Mouse (Mus musculus): ENCODE measurements at regions not wholly inside any gene's neighbourhood (a gene's known extent, or its start where the extent isn't known, plus 50 kb on each side); places are given as distances from the start of the nearest gene placed in this dataset.

DNA sequence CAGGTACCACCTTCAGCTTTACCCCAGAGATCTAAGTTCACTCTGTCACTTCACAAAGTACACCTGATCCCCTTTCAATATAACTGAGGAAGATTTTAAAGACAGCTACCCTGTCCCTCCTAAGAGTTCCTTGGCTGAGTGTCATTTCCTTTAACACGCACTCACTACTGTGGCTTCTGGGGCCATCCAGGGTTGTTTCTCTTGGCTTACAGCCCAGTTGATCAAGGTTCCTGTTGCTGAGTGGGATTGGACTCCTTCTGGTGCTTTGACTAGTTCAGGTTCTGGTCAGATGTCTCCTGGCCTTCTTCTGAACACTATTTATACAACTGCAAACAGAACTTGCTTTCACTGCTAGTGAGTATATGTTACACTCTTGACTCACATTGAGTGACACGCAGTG is 72.8 kb upstream of the Tab2 start:
- no peaks in the 10 kb centered on the region for H3K4me1 ChIP-seq (ENCODE audit: control insufficient read depth in 2 of 2, insufficient read depth in 2 of 2, low read length in 2 of 2, poor library complexity in 1 of 2)
- no peak overlapping the region for H3K9ac ChIP-seq (ENCODE audit: insufficient read depth, low read depth, low read length, poor library complexity, severe bottlenecking)
- no peak overlapping the region for H3K27ac ChIP-seq (ENCODE audit: insufficient read depth, low read depth, low read length, poor library complexity, severe bottlenecking)
- H3K4me3 ChIP-seq (ENCODE audit: insufficient read depth in 1 of 2, low read depth in 1 of 2, low read length in 2 of 2, poor library complexity in 1 of 2, severe bottlenecking in 1 of 2) = no peak overlapping the region
- no peak for TF ChIP-seq ZNF384 (IDR thresholded peaks at IDR 0.05; ENCODE audit: low read depth, low read length)
- TF ChIP-seq CHD2 (IDR thresholded peaks at IDR 0.05; ENCODE audit: low read depth, low read length) = no peak
- TF ChIP-seq HCFC1 (IDR thresholded peaks at IDR 0.05; ENCODE audit: borderline replicate concordance, insufficient read depth, low read length) = no peak
- TF ChIP-seq ZC3H11A (IDR thresholded peaks at IDR 0.05; ENCODE audit: borderline replicate concordance, low read depth, low read length) = no peak
- TF ChIP-seq MAFK (IDR thresholded peaks at IDR 0.05; ENCODE audit: insufficient read depth, low read depth, low read length) = no peak
- DNase-seq (ENCODE audit: low read depth, low spot score) = no peak
- in situ Hi-C loops (cut with MboI; ENCODE audit: low sequenced_read_pairs in 2 of 2, unreplicated experiment in 2 of 2) = no loop called here
- H3K9me3 ChIP-seq (ENCODE audit: control insufficient read depth, insufficient read depth, low read depth, low read length) = no peaks in the 10 kb centered on the region
- no peaks in the 10 kb centered on the region for H3K36me3 ChIP-seq (ENCODE audit: control insufficient read depth, insufficient read depth, low read length, poor library complexity, severe bottlenecking)

DNA sequence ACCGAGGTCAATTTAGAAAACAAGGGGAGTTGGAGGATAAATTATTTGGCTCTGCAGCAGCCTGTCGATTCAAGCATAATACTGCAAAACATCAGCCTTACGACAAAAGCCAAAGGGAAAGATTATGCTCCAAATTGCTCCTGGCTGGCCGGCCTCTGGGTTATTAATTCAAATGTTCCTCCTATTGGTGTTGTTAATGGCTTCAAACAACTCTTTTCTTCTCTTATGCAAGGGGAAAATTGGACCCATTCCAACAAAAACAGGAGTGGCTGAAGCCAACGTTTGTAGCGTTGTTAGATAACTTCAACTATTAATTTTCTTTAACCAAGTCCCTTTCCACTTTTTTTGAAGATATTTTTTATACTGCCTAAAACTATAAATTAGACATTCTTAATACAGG is 71.0 kb upstream of the Tab2 start:
- Histone ChIP-seq H3K4me3 (ENCODE audit: insufficient read depth in 1 of 2, low read depth in 1 of 2, low read length in 2 of 2, poor library complexity in 1 of 2, severe bottlenecking in 1 of 2) (no peak overlapping the region), H3K9me3 (ENCODE audit: control insufficient read depth, insufficient read depth, low read depth, low read length) (no peaks in the 10 kb centered on the region), H3K27ac (ENCODE audit: insufficient read depth, low read depth, low read length, poor library complexity, severe bottlenecking) (no peak overlapping the region), H3K4me1 (ENCODE audit: control insufficient read depth in 2 of 2, insufficient read depth in 2 of 2, low read length in 2 of 2, poor library complexity in 1 of 2) (no peaks in the 10 kb centered on the region), H3K9ac (ENCODE audit: insufficient read depth, low read depth, low read length, poor library complexity, severe bottlenecking) (no peak overlapping the region), H3K36me3 (ENCODE audit: control insufficient read depth, insufficient read depth, low read length, poor library complexity, severe bottlenecking) (no peaks in the 10 kb centered on the region)
- TF ChIP-seq MAFK (IDR thresholded peaks at IDR 0.05; ENCODE audit: insufficient read depth, low read depth, low read length) (no peak), ZNF384 (IDR thresholded peaks at IDR 0.05; ENCODE audit: low read depth, low read length) (no peak)
- DNase-seq (ENCODE audit: low read depth, low spot score) = no peak
- in situ Hi-C loops (cut with MboI; ENCODE audit: low sequenced_read_pairs in 2 of 2, unreplicated experiment in 2 of 2) = no loop called here

DNA sequence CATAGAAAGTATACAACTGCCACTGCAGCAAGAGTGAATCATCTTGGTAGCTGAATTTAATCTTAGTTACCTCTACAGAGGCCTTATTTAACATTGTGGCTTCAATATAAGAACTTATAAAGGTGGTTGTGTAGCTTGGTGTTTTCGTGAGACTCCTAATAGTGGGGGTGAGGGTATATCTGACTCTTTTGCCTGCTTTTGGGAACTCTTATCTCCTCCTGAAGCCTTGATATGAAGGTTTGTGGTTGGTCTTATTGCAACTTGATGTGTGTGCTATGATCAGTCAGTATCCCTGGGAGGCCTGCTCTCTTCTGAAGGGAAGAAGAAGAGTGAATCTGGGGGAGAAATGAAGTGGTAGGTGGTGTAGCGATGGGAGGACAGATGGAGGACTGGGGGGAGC is 67.7 kb upstream of the Tab2 start:
- Histone ChIP-seq H3K4me3 (ENCODE audit: insufficient read depth in 1 of 2, low read depth in 1 of 2, low read length in 2 of 2, poor library complexity in 1 of 2, severe bottlenecking in 1 of 2) (no peak overlapping the region), H3K36me3 (ENCODE audit: control insufficient read depth, insufficient read depth, low read length, poor library complexity, severe bottlenecking) (no peaks in the 10 kb centered on the region), H3K9ac (ENCODE audit: insufficient read depth, low read depth, low read length, poor library complexity, severe bottlenecking) (no peak overlapping the region), H3K4me1 (ENCODE audit: control insufficient read depth in 2 of 2, insufficient read depth in 2 of 2, low read length in 2 of 2, poor library complexity in 1 of 2) (no peaks in the 10 kb centered on the region), H3K27ac (ENCODE audit: insufficient read depth, low read depth, low read length, poor library complexity, severe bottlenecking) (no peak overlapping the region), H3K9me3 (ENCODE audit: control insufficient read depth, insufficient read depth, low read depth, low read length) (no peaks in the 10 kb centered on the region)
- no peak for TF ChIP-seq MAFK (IDR thresholded peaks at IDR 0.05; ENCODE audit: insufficient read depth, low read depth, low read length)
- TF ChIP-seq HCFC1 (IDR thresholded peaks at IDR 0.05; ENCODE audit: borderline replicate concordance, insufficient read depth, low read length) = no peak
- no peak for TF ChIP-seq ZNF384 (IDR thresholded peaks at IDR 0.05; ENCODE audit: low read depth, low read length)
- TF ChIP-seq CHD2 (IDR thresholded peaks at IDR 0.05; ENCODE audit: low read depth, low read length) = no peak
- TF ChIP-seq ZC3H11A (IDR thresholded peaks at IDR 0.05; ENCODE audit: borderline replicate concordance, low read depth, low read length) = no peak
- in situ Hi-C loops (cut with MboI; ENCODE audit: low sequenced_read_pairs in 2 of 2, unreplicated experiment in 2 of 2) = no loop called here
- DNase-seq (ENCODE audit: low read depth, low spot score) = no peak

- Histone ChIP-seq H3K36me3 (ENCODE audit: control insufficient read depth, insufficient read depth, low read length, poor library complexity, severe bottlenecking) (no peaks in the 10 kb centered on the region), H3K4me3 (ENCODE audit: insufficient read depth in 1 of 2, low read depth in 1 of 2, low read length in 2 of 2, poor library complexity in 1 of 2, severe bottlenecking in 1 of 2) (no peak overlapping the region), H3K4me1 (ENCODE audit: control insufficient read depth in 2 of 2, insufficient read depth in 2 of 2, low read length in 2 of 2, poor library complexity in 1 of 2) (no peaks in the 10 kb centered on the region), H3K27ac (ENCODE audit: insufficient read depth, low read depth, low read length, poor library complexity, severe bottlenecking) (no peak overlapping the region), H3K9me3 (ENCODE audit: control insufficient read depth, insufficient read depth, low read depth, low read length) (no peaks in the 10 kb centered on the region), H3K9ac (ENCODE audit: insufficient read depth, low read depth, low read length, poor library complexity, severe bottlenecking) (no peak overlapping the region)
- in situ Hi-C loops (cut with MboI; ENCODE audit: low sequenced_read_pairs in 2 of 2, unreplicated experiment in 2 of 2) = no loop called here
- TF ChIP-seq ZNF384 (IDR thresholded peaks at IDR 0.05; ENCODE audit: low read depth, low read length) (no peak), CHD2 (IDR thresholded peaks at IDR 0.05; ENCODE audit: low read depth, low read length) (no peak), MAFK (IDR thresholded peaks at IDR 0.05; ENCODE audit: insufficient read depth, low read depth, low read length) (no peak), ZC3H11A (IDR thresholded peaks at IDR 0.05; ENCODE audit: borderline replicate concordance, low read depth, low read length) (no peak), HCFC1 (IDR thresholded peaks at IDR 0.05; ENCODE audit: borderline replicate concordance, insufficient read depth, low read length) (no peak)
- no peak for DNase-seq (ENCODE audit: low read depth, low spot score)
Measured at GRCm38 (mm10) chr10:8021971-8022370, 65.9 kb upstream of the Tab2 start.

DNA sequence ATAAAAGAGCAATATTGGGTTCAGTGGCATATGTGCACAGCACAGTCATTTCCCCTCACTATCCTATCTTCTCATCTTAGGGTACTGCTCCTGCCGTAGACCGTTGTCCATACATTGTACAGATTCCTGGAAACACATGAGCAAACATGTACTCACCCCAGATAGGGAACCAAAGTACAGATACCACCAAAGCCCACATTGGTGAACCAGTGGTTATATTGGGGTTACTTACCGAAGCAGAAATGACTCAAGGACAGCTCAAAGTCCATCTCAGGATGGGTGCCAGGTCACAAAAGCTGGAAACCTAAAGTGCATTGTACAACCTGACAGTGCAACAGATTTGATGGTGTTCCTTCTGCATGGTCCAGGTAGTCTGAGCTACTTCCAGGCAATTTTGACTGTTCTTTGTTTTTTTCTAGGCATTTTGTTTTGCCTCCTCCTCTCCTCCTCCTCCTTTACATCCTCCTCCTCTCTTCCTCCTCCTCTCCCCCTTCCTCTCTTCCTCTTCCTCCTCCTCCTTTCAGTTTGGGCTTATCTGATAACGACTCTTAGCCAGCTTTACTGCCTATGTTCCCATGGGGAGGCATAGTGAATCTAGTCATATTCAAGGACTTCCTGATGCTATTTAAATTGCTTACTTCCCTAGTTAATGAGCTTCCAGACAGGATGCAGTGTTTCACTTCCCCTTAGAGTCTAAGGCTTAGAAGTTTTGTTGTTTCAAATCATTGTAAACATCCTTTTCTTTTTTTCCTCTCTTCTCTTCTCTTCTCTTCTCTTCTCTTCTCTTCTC is 65.1 kb upstream of the Tab2 start:
- no peak for TF ChIP-seq ZNF384 (IDR thresholded peaks at IDR 0.05; ENCODE audit: low read depth, low read length)
- TF ChIP-seq ZC3H11A (IDR thresholded peaks at IDR 0.05; ENCODE audit: borderline replicate concordance, low read depth, low read length) = no peak
- Histone ChIP-seq H3K36me3 (ENCODE audit: control insufficient read depth, insufficient read depth, low read length, poor library complexity, severe bottlenecking) (no peaks in the 10 kb centered on the region), H3K4me1 (ENCODE audit: control insufficient read depth in 2 of 2, insufficient read depth in 2 of 2, low read length in 2 of 2, poor library complexity in 1 of 2) (no peaks in the 10 kb centered on the region), H3K4me3 (ENCODE audit: insufficient read depth in 1 of 2, low read depth in 1 of 2, low read length in 2 of 2, poor library complexity in 1 of 2, severe bottlenecking in 1 of 2) (no peak overlapping the region), H3K9me3 (ENCODE audit: control insufficient read depth, insufficient read depth, low read depth, low read length) (no peaks in the 10 kb centered on the region), H3K9ac (ENCODE audit: insufficient read depth, low read depth, low read length, poor library complexity, severe bottlenecking) (no peak overlapping the region), H3K27ac (ENCODE audit: insufficient read depth, low read depth, low read length, poor library complexity, severe bottlenecking) (no peak overlapping the region)
- no peak for DNase-seq (ENCODE audit: low read depth, low spot score)
- in situ Hi-C loops (cut with MboI; ENCODE audit: low sequenced_read_pairs in 2 of 2, unreplicated experiment in 2 of 2) = no loop called here

Measured in ES-E14 (cell line).